Mouse (Mus musculus) olfactory bulb, adult 2 months (tissue): ENCODE data around the gene Fam126b. TPM values are rescaled to one million over a fixed set of nuclear protein-coding genes. Genes with fewer than 3 reads are reported as not detected.

ENCODE experiments used
- H3K27ac ChIP-seq: fragments of 200-500 bp; 2 replicates; pipeline ENCODE4 v1.5.1; 2012; ENCODE audit warnings: low read depth, low read length; ENCODE audit not compliant: insufficient read depth
- H3K4me1 ChIP-seq: fragments of 200-500 bp; 2 replicates; pipeline ENCODE4 v1.6.1; 2012; ENCODE audit warnings: low read length; ENCODE audit not compliant: control insufficient read depth, insufficient read depth
- H3K4me3 ChIP-seq: fragments of 200-500 bp; 2 replicates; pipeline ENCODE4 v1.5.1; 2012; ENCODE audit warnings: mild to moderate bottlenecking, low read depth, low read length, moderate library complexity; ENCODE audit not compliant: insufficient read depth
- CTCF ChIP-seq: fragments of 200-500 bp; IDR thresholded peaks from 2 replicates; pipeline ENCODE4 v1.5.1; 2012; ENCODE audit warnings: low read depth, mild to moderate bottlenecking, low read length, moderate library complexity; ENCODE audit not compliant: insufficient read depth
- POLR2A ChIP-seq: fragments of 200-500 bp; IDR thresholded peaks from 2 replicates; pipeline ENCODE4 v1.6.1; 2012; ENCODE audit warnings: mild to moderate bottlenecking, low read depth, low read length, moderate library complexity; ENCODE audit not compliant: insufficient read depth
- WGBS: fragments of 180-500 bp; shearing (Covaris S2); methylation state at CpG from one replicate; pipeline ENCODE4 v1.1.7; 2018; 5-methylcytosine and 5-hydroxymethylcytosine counted together
- polyA plus RNA-seq: library from polyadenylated mRNA; stranded (reverse); fragments of >200 nt; gene quantifications from 2 replicates; pipeline ENCODE4 v1.2.4, GENCODE M21; 2012; ENCODE audit warnings: low replicate concordance; ENCODE audit not compliant: missing spikeins, insufficient read depth, insufficient read length

Gene Fam126b
- polyA plus RNA-seq, 1 experiment: not detected

DNA sequence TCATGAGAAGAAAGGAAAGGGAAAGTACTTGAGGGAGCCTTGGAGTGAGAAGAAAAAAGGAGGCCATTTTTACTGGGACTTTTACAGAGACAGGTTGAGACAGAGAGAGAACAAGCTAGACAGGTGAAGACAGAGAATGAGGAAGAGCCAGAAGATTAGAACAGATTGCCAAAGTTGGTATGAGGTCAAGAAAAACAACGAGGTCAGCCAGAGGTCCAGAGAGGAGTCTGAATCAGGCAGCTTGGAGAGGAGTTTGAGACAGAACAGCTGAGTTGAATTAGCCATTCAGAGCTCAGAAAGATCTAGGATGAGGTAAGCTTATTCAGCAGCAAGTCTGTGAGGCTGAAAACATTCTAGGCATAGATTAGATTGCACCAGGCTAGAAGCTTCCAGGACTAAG lies 44.7 kb downstream of the Fam126b start:
- 77% methylated on average over 1 of the region's 1 CpGs for WGBS
- Histone ChIP-seq H3K4me3 (no peak overlapping the region), H3K27ac (no peak overlapping the region), H3K4me1 (no peaks in the 10 kb centered on the region)
- TF ChIP-seq POLR2A: no peak
- TF ChIP-seq CTCF: no peak

DNA sequence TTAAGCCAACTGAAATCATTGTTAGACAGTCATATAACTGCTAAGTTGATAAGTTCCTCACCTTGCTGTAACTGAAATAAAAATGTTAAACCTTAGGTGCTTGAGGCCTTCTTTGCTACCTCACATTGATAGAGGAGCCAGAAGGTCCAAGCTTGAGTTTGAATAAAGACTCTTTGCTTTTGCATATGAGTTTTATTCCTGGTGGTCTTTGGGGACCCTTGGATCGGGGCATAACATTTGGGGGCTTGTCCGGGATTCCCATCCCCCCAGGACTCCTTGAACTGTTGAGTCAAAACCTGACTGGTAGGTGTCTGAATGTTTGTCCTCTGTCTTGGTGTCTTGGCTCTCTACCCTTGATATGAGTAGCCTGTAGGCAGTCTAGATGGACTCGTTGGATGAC lies 78.9 kb downstream of the Fam126b start:
- Histone ChIP-seq H3K4me3 (no peak overlapping the region), H3K27ac (no peak overlapping the region), H3K4me1 (peaks cover 4% of the 10 kb centered on the region)
- TF ChIP-seq POLR2A (no peak), CTCF (no peak)
- 96% methylated on average over 3 of the region's 3 CpGs for WGBS

DNA sequence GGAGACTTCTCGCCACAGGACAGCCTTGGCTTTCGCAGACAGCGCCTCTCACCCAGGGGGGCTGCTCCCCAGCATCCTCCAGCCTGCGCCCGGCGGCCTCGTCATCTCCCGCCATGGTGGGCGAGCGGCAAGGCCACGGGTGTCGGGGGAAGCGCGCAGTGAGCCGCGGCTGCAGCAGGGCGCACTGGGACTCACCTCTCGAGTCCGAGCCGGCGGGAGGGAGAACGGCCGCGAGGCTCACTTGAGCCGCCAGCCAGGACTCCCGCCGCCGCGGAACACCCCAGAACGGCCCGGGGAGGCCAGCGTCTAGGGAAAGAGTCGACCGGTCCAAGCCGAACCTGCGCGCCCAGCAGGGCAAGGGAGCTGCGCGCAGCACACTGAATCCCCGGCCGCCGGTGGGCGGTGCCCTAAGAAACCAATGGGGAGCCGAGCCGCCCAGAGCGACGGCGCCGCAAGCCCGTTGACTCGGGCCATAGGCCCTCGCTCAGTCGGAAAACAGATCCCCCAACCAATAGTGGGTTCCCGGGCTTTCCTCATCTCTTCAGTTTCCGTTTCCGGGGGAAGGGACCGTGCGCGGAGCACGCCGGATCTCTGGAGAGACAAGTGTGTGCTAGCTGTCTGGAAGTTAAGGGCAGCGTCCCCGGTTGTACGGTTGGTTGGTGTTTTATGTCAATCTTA lies 81.4 kb downstream of the Fam126b start, which contains the start of gene Orc2:
TSS of gene Orc2 (minus strand) at position 533 of the 678 bp plus-strand sequence.
- TF ChIP-seq CTCF (no peak), POLR2A (peak; percentile 79)
- Histone ChIP-seq H3K27ac (no peak within 1 kb of the TSS; the same call in 1 of the 2 replicates), H3K4me1 (peaks cover 4% of the 10 kb centered on the region), H3K4me3 (peak within 1 kb of the TSS; percentile 91)
- under 1% methylated on average over 64 of the region's 64 CpGs for WGBS

DNA sequence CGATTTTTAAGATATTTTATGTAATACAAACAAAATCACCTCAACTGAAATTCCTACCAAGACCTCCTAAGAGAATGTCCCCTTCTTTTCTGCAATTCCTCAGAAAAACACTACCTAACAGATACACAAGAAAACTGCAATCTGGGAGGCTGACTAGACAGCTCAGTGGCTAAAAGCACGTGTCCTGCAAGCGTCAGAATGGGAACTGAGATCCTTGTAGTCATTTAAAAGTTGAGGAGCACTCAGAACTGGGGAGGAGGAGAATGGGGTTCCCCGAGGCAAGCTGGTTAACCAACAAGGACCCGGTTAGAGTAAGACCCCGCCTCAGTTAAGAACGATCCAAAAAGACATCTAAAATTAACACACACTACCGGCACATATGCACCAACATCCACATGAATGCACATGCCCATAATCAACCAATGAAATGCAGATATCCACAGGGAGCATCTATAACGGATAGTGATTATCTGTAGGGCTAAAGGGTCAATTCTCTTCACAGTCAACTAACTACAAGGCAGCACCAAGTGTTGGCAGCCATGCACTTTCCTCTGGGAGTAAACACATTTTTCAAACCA lies 82.2 kb downstream of the Fam126b start:
- WGBS: 15% methylated on average over 9 of the region's 9 CpGs
- no peak overlapping the region for H3K27ac ChIP-seq
- peaks cover 4% of the 10 kb centered on the region for H3K4me1 ChIP-seq
- TF ChIP-seq CTCF (no peak), POLR2A (no peak)
- H3K4me3 ChIP-seq: peak overlapping the region; percentile 91

DNA sequence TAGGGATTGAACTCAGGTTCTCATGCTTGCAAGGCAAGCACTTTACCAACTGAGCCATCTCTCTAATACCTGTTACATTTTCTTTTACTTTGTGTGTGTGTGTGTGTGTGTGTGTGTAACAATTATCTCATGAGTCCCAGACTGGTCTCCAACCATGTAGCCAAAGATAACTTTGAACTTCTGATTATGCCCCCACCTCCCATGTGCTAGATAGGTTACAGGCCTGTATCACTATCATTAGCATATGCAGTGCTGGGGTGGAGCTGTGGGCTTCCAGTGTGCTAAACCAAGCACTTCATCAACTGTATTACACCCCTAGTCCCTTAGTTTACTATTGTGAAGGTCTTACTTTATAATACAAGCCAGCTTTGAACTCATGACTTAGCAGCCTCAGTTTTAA lies 83.0 kb downstream of the Fam126b start:
- Histone ChIP-seq H3K4me1 (peaks cover 4% of the 10 kb centered on the region), H3K27ac (no peak overlapping the region), H3K4me3 (no peak overlapping the region)
- TF ChIP-seq CTCF (no peak), POLR2A (no peak)

DNA sequence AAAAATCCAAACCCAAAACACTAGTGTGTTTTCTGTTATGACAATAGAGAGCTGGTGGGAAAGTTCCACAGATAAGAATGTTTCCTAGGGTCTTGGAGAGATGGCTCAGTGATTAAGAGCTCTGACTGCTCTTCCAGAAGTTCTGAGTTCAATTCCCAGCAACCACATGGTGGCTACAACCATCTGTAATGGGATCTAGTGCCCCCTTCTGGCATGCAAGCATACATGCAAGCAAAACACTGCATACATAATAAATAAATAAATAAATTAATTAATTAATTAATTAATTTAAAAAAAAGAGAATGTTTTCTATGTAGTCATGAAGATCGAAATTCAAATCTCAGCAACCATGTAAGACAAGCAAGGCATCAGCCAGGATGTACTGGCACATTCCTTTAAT lies 87.4 kb downstream of the Fam126b start:
- WGBS: 92% methylated on average over 1 of the region's 1 CpGs
- peaks cover under 1% of the 10 kb centered on the region; the same call in 1 of the 2 replicates for H3K4me1 ChIP-seq
- TF ChIP-seq POLR2A (no peak), CTCF (no peak)

DNA sequence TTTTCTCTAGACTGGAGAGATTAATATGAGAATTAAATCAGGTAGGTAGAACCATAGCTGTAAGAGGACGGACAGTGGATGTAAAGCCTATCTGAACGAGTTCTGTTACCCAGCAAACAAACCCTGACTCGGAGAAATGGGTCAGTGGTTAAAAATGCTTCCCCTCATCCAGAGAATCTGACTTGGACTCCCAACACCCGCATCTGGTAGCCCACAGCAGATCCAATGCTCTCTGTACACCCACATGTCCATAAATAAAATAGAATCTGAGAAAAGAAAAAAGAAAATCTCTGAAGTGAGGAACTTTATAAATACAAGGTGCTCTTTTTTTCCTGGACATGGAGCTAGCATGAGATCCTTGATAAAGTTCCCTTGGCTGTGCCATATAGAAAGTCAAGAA lies 88.4 kb downstream of the Fam126b start:
- 95% methylated on average over 4 of the region's 4 CpGs for WGBS
- Histone ChIP-seq H3K4me1 (no peaks in the 10 kb centered on the region), H3K4me3 (no peak overlapping the region), H3K27ac (no peak overlapping the region)
- TF ChIP-seq CTCF (no peak), POLR2A (no peak)

More for the DNA sequence above, 87.4 kb downstream of the Fam126b start:
- no peak overlapping the region for H3K4me3 ChIP-seq
- H3K27ac ChIP-seq: no peak overlapping the region

DNA sequence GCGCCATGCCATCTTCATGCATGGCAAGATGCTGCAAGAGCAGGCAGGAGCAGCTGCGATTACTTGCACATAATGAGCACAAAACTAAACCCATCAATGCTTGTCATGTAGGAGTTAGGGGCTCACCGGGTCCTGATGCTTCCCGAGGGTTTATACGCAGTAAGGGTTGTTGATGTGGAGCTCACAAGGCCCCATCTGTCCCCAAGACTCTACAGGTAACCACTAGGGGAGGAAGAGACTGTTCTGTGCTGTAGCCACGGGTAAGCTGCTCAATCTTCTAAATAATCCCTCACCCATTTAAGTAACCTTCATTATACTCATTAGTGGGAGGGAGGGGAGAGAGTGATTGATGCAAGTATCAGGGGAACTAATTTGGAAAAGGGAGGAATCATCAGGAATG lies 90.5 kb downstream of the Fam126b start:
- WGBS: 93% methylated on average over 6 of the region's 6 CpGs
- no peak for TF ChIP-seq POLR2A
- TF ChIP-seq CTCF: no peak
- H3K27ac ChIP-seq: no peak overlapping the region

DNA sequence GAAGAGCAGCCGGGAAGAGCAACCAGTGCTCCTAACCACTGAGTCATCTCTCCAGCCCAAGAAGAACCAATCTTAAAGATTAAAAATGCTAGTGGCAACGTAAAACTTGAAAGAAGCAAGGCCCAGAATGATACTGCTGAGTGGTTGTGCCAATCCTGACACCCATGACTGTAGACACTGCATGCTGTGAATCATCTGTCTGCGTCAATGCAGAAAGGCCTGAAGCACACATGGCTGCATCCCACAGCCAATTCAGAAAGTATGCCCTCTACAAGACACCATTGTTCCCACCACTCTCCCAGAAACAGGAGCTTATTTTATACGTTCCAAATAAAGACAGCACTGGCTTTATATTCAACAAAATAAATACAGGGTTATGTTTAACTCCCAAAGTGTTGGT lies 103.5 kb downstream of the Fam126b start:
- Histone ChIP-seq H3K4me1 (no peaks in the 10 kb centered on the region), H3K4me3 (no peak overlapping the region), H3K27ac (no peak overlapping the region)
- 79% methylated on average over 4 of the region's 4 CpGs for WGBS
- TF ChIP-seq CTCF (no peak), POLR2A (no peak)

More for the DNA sequence above, 90.5 kb downstream of the Fam126b start:
- H3K4me1 ChIP-seq: no peaks in the 10 kb centered on the region
- no peak overlapping the region for H3K4me3 ChIP-seq

DNA sequence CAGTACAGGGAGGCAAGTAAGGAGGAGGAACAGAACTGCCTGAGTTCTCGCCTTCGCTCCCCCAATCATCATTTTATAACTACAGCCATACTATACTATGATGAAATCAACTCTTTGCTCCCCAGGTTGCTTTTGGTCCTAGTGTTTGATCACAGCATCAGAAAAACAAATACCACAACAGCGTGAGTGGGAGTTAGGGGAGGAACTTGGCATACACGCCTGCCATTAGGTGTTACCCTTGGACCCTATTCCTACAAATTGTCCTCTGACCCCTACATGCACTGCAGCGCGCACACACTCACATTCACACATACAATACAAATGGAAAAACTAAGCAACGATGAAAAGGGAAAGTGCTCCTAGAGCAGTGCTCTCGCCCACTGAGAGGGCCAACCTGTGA lies 110.5 kb downstream of the Fam126b start:
- 94% methylated on average over 8 of the region's 8 CpGs for WGBS
- no peak for TF ChIP-seq POLR2A
- no peak for TF ChIP-seq CTCF
- H3K4me1 ChIP-seq: no peaks in the 10 kb centered on the region
- H3K4me3 ChIP-seq: no peak overlapping the region
- H3K27ac ChIP-seq: no peak overlapping the region

Other genes with a start within 250 kb of the Fam126b start
- 105 and 158 TPM in 2 replicates for gene Bzw1, start 193.4 kb downstream of the Fam126b start, polyA plus RNA-seq
- 213 and 787 TPM in 2 replicates for gene Clk1, start 162.3 kb downstream of the Fam126b start, polyA plus RNA-seq
- gene Nif3l1, start 141.2 kb downstream of the Fam126b start, polyA plus RNA-seq: not detected in 2 replicates
- gene Ppil3, start 140.8 kb downstream of the Fam126b start, polyA plus RNA-seq: not detected in 2 replicates
- gene Orc2, start 81.2 kb downstream of the Fam126b start, polyA plus RNA-seq: not detected in 2 replicates
- not detected in 2 replicates for gene Ndufb3, start 61 bp upstream of the Fam126b start, polyA plus RNA-seq
- gene Als2cr12, start 109.7 kb upstream of the Fam126b start, polyA plus RNA-seq: not detected in 2 replicates
- not detected in 2 replicates for gene Cflar, start 125.2 kb upstream of the Fam126b start, polyA plus RNA-seq
- not detected in 2 replicates for gene Casp8, start 209.1 kb upstream of the Fam126b start, polyA plus RNA-seq